Mouse (Mus musculus) C2C12 (cell line): ENCODE measurements at regions not wholly inside any gene's neighbourhood (a gene's known extent, or its start where the extent isn't known, plus 50 kb on each side); places are given as distances from the start of the nearest gene placed in this dataset.

Experiments used
- CEBPB ChIP-seq: IDR thresholded peaks from one replicate; pipeline ENCODE4 v1.6.1; 2011; ENCODE audit warnings: low read depth, mild to moderate bottlenecking, control low read depth, moderate library complexity
- CTCF ChIP-seq: IDR thresholded peaks from one replicate; pipeline ENCODE4 v1.5.1; 2011; ENCODE audit not compliant: control insufficient read depth, insufficient read depth, insufficient read length
- FOSL1 ChIP-seq: IDR thresholded peaks from one replicate; pipeline ENCODE4 v1.8.0; 2011; ENCODE audit warnings: mild to moderate bottlenecking, low read length; ENCODE audit not compliant: poor library complexity, insufficient read depth, severe bottlenecking
- MYOD1 ChIP-seq: IDR thresholded peaks from one replicate; pipeline ENCODE4 v1.6.1; 2011; ENCODE audit warnings: low read depth; ENCODE audit not compliant: control insufficient read depth, insufficient read length
- MYOG ChIP-seq: IDR thresholded peaks from one replicate; pipeline ENCODE4 v1.6.1; 2011; ENCODE audit not compliant: control insufficient read depth, insufficient read length; ENCODE audit errors: extremely low read depth
- USF1 ChIP-seq: IDR thresholded peaks from one replicate; pipeline ENCODE4 v1.6.1; 2011; ENCODE audit warnings: low read depth, mild to moderate bottlenecking, control low read depth, moderate library complexity

- TF ChIP-seq CTCF (no peak), USF1 (no peak), CEBPB (no peak), MYOG (no peak), FOSL1 (no peak), MYOD1 (no peak)
These were observed 1123.0 kb upstream of the Cited2 start for GRCm38 (mm10) chr10:16600041-16600440.
